Mouse (Mus musculus): ENCODE measurements around the gene Hist4h4.

GRCm38 (mm10) chr6:136848971-136849370, 44.8 kb upstream of the Hist4h4 start:
- no peak for TF ChIP-seq CTCF (IDR thresholded peaks at IDR 0.05; ENCODE audit: low read depth, low read length)
- no peak for TF ChIP-seq POLR2A (IDR thresholded peaks at IDR 0.05; ENCODE audit: extremely low read depth, insufficient read depth, low read length)

All from liver, adult 2 months (tissue).